Comparison of ENCODE assay signal across 7 mouse cellular contexts in the genomic region with DNA sequence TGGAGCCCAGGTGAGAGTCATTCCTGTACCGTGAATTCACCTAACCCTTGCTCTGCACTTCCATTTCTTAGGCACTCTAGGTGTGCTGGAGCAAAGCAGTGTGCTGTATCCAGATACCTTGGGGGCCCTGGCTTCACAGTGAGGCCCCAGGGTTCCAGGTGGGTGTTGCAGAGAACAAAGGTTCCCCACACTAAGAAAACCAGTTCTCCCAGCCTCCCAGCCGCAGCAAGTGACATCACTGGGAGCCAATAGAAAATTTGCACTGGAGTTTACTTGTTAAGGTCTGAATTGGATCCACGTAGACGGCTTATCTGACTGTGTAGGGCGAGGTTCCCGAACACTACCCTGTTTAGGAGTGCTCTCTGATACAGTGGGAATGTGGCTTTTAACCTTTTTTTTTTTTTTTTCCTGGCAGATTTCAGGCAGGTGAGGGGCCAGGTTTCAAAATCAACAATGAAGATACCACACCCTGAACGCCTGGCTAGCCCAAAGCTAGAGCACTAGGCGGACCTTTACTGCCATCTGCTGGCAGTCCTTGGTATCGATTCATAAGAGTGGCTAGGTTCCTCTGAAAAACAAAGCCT. TPM values are rescaled to one million over a fixed set of nuclear protein-coding genes. Genes with fewer than 3 reads are reported as not detected.
DNase-seq lines count a peak whose midpoint lies in the region; ATAC-seq and TF ChIP-seq lines count a peak whose summit lies in the region.

No protein-coding gene starts in this region.

- peaks cover 15 to 35% of the 10 kb centered on the region in 2 experiments for H3K4me1 ChIP-seq in CH12.LX (ENCODE audit: control insufficient read depth in 1 of 2, insufficient read depth in 2 of 2)
- no peaks in the 10 kb centered on the region for H3K4me1 ChIP-seq in embryonic facial prominence, embryonic 12.5 days
- no peaks in the 10 kb centered on the region for H3K4me1 ChIP-seq in heart, postnatal 0 days (ENCODE audit: control insufficient read depth, insufficient read depth)
- no peaks in the 10 kb centered on the region for H3K4me1 ChIP-seq in lung, embryonic 15.5 days

- WGBS in embryonic facial prominence, embryonic 12.5 days = 26% methylated on average over 9 of the region's 9 CpGs
- 22% methylated on average over 9 of the region's 9 CpGs for WGBS in heart, postnatal 0 days
- WGBS in lung, embryonic 15.5 days = 16% methylated on average over 9 of the region's 9 CpGs

- peak overlapping the region; percentile 24 for H3K27ac ChIP-seq in CH12.LX (ENCODE audit: insufficient read depth, low read depth)
- H3K27ac ChIP-seq in embryonic facial prominence, embryonic 12.5 days = 0 out of 2 replicates have a peak overlapping the region, but pooled peaks have one; percentile 1
- H3K27ac ChIP-seq in heart, postnatal 0 days (ENCODE audit: low read depth) = no peak overlapping the region
- peak overlapping the region; percentile 78 for H3K27ac ChIP-seq in lung, embryonic 15.5 days

- no peaks in the 10 kb centered on the region for H3K9me3 ChIP-seq in CH12.LX (replicated peaks; ENCODE audit: low read length)
- no peaks in the 10 kb centered on the region for H3K9me3 ChIP-seq in embryonic facial prominence, embryonic 12.5 days
- no peaks in the 10 kb centered on the region for H3K9me3 ChIP-seq in heart, postnatal 0 days (replicated peaks; ENCODE audit: control insufficient read depth, low read length)
- H3K9me3 ChIP-seq in lung, embryonic 15.5 days = no peaks in the 10 kb centered on the region

- no peaks in the 10 kb centered on the region for H3K36me3 ChIP-seq in CH12.LX (replicated peaks in 1 of 2; ENCODE audit: control insufficient read depth in 1 of 2, insufficient read depth in 1 of 2, low read length in 1 of 2)
- H3K36me3 ChIP-seq in embryonic facial prominence, embryonic 12.5 days = no peaks in the 10 kb centered on the region
- no peaks in the 10 kb centered on the region for H3K36me3 ChIP-seq in heart, postnatal 0 days (replicated peaks; ENCODE audit: control insufficient read depth, insufficient read depth, low read length)
- no peaks in the 10 kb centered on the region for H3K36me3 ChIP-seq in lung, embryonic 15.5 days

- in situ Hi-C loops in CH12.LX (cut with MboI; ENCODE audit: low pct_ligation_motif_present, low pct_unique_long_range_greater_than_20kb, low sequenced_read_pairs) = loop anchor here (10.0 to 25.0 kb wide), 3 partner anchors 421 to 1046 kb away; no protein-coding TSS in a partner anchor

- peak overlapping the region; percentile 50 for H3K4me2 ChIP-seq in CH12.LX (ENCODE audit: insufficient read depth, low read depth, poor library complexity, severe bottlenecking)
- no peak overlapping the region for H3K4me2 ChIP-seq in embryonic facial prominence, embryonic 12.5 days (replicated peaks)
- no peak overlapping the region; the same call in 1 of the 2 replicates for H3K4me2 ChIP-seq in heart, postnatal 0 days (ENCODE audit: low read depth, low read length)
- H3K4me2 ChIP-seq in lung, embryonic 15.5 days = no peak overlapping the region

- peak; percentile 74 for DNase-seq in CH12.LX (ENCODE audit: extremely low read depth)
- peak; percentile 79 for DNase-seq in adrenal gland, postnatal 10 days
- DNase-seq in heart, postnatal 0 days (ENCODE audit: low spot score) = no peak
- peak; percentile 67 to 82 for DNase-seq in kidney, postnatal 25 days
- DNase-seq in retina, postnatal 1 day = peak; percentile 64

- peak; percentile 29 to 80; a peak in 2 of 4 replicates for TF ChIP-seq CTCF in CH12.LX (conservative IDR thresholded peaks at IDR 0.05 in 1 of 2, IDR thresholded peaks at IDR 0.05 in 1 of 2; ENCODE audit: low read depth in 2 of 2, low read length in 2 of 2)
- peak; percentile 79 for TF ChIP-seq CTCF in heart, postnatal 0 days (IDR thresholded peaks at IDR 0.05; ENCODE audit: low read depth)

- no peaks in the 10 kb centered on the region for H3K27me3 ChIP-seq in CH12.LX (replicated peaks)
- H3K27me3 ChIP-seq in embryonic facial prominence, embryonic 12.5 days = peaks cover 7% of the 10 kb centered on the region; the same call in 1 of the 2 replicates
- no peaks in the 10 kb centered on the region for H3K27me3 ChIP-seq in heart, postnatal 0 days (ENCODE audit: control insufficient read depth, insufficient read depth, low read length)
- H3K27me3 ChIP-seq in lung, embryonic 15.5 days = no peaks in the 10 kb centered on the region

- no peaks in the 10 kb centered on the region for H3K79me2 ChIP-seq in CH12.LX (replicated peaks; ENCODE audit: control insufficient read depth, extremely low read depth, insufficient read depth, poor library complexity, severe bottlenecking)

- TF ChIP-seq POLR2A in CH12.LX (IDR thresholded peaks at IDR 0.05; ENCODE audit: low read depth, low read length) = no peak

- dilution Hi-C loops in CH12.LX (cut with MboI; ENCODE audit: extremely low pct_ligation_motif_present, extremely low pct_unique_long_range_greater_than_20kb, low sequenced_read_pairs) = no loop called here

- TF ChIP-seq EP300 in CH12.LX (IDR thresholded peaks at IDR 0.05; ENCODE audit: low read length) = no peak
- no peak for TF ChIP-seq EP300 in heart, postnatal 0 days (IDR thresholded peaks at IDR 0.05; ENCODE audit: low read depth)

- H3K9ac ChIP-seq in CH12.LX (ENCODE audit: insufficient read depth, low read depth) = no peak overlapping the region
- no peak overlapping the region for H3K9ac ChIP-seq in embryonic facial prominence, embryonic 12.5 days
- H3K9ac ChIP-seq in heart, postnatal 0 days (replicated peaks; ENCODE audit: low read depth, low read length) = no peak overlapping the region
- no peak overlapping the region for H3K9ac ChIP-seq in lung, embryonic 15.5 days

- peak; percentile 67; the same call in 1 of the 2 replicates for ATAC-seq in embryonic facial prominence, embryonic 12.5 days (ENCODE audit: insufficient number of reproducible peaks, insufficient read depth, low FRiP score, low TSS enrichment)
- ATAC-seq in heart, postnatal 0 days (ENCODE audit: insufficient read depth, low read depth) = 0 out of 2 replicates have a peak, but pooled peaks have one; percentile 33
- ATAC-seq in lung, embryonic 15.5 days (ENCODE audit: borderline replicate concordance, extremely low read depth, low FRiP score, low TSS enrichment) = peak; percentile 88

- H3K4me3 ChIP-seq in CH12.LX (replicated peaks in 1 of 3; ENCODE audit: low read depth in 2 of 3, low read length in 2 of 3, poor library complexity in 1 of 3) = no peak overlapping the region
- no peak overlapping the region for H3K4me3 ChIP-seq in embryonic facial prominence, embryonic 12.5 days
- H3K4me3 ChIP-seq in heart, postnatal 0 days (ENCODE audit: low read depth, low read length) = no peak overlapping the region
- H3K4me3 ChIP-seq in lung, embryonic 15.5 days = no peak overlapping the region

- TF ChIP-seq RAD21 in CH12.LX (IDR thresholded peaks at IDR 0.05; ENCODE audit: low read depth, low read length) = peak; percentile 93

TF ChIP-seq in CH12.LX, 34 proteins besides CTCF, POLR2A, EP300 and RAD21:
- TF ChIP-seq MAZ (IDR thresholded peaks at IDR 0.05; ENCODE audit: low read depth, low read length) = no peak
- peak; percentile 82 for TF ChIP-seq ZNF384 (IDR thresholded peaks at IDR 0.05; ENCODE audit: low read depth, low read length)
- TF ChIP-seq ELF1 (IDR thresholded peaks at IDR 0.05; ENCODE audit: low read depth, low read length) = no peak
- 0 out of 2 replicates have a peak, but pooled peaks have one; percentile 41 for TF ChIP-seq MYC (IDR thresholded peaks at IDR 0.05; ENCODE audit: low read depth, low read length)
- TF ChIP-seq SMC3 (IDR thresholded peaks at IDR 0.05; ENCODE audit: low read depth, low read length) = peak; percentile 85
- TF ChIP-seq ZC3H11A (IDR thresholded peaks at IDR 0.05; ENCODE audit: low read depth, low read length) = peak; percentile 78
- TF ChIP-seq JUN (IDR thresholded peaks at IDR 0.05; ENCODE audit: insufficient read depth, low read depth, low read length) = no peak

RNA-seq across cellular contexts. Expression of a gene that starts 24.1 kb away (rescaled TPM):
- total RNA-seq in CH12.LX (2012; rRNA removed) (2,307 and 2,940 TPM in 2 replicates), CH12.LX (2014; rRNA removed) (6,726 and 7,895 TPM in 2 replicates)
- polyA plus RNA-seq in CH12.LX (2012; ENCODE audit: insufficient read length, low read depth) = 1,685 and 1,828 TPM in 2 replicates
- total RNA-seq in adrenal gland, postnatal 10 days (2021) = 100 to 1,000 TPM; 687 to 755 TPM
- 3,040 and 3,195 TPM in 2 replicates for polyA plus RNA-seq in embryonic facial prominence, embryonic 12.5 days (2016; fragmentation: Nextera tagmentation; extraction: Ambion mirVana)
- 495 and 525 TPM in 2 replicates for total RNA-seq in heart, postnatal 0 days (2014; rRNA removed; ENCODE audit: low replicate concordance)
- polyA plus RNA-seq in heart, postnatal 0 days (2015; fragmentation: Nextera tagmentation; extraction: Ambion mirVana) = 2,040 and 2,137 TPM in 2 replicates
- 4,428 and 4,572 TPM in 2 replicates for polyA plus RNA-seq in lung, embryonic 15.5 days (2015; fragmentation: Nextera tagmentation; extraction: Ambion mirVana)

RNA-seq across cellular contexts. Expression of a gene that starts 30.9 kb away (rescaled TPM):
- not detected in 2 replicates for total RNA-seq in CH12.LX (2012; rRNA removed)
- total RNA-seq in CH12.LX (2014; rRNA removed) = not detected in 2 replicates
- polyA plus RNA-seq in CH12.LX (2012; ENCODE audit: insufficient read length, low read depth) = not detected in 2 replicates
- total RNA-seq in adrenal gland, postnatal 10 days (2021) = 1 to 10 TPM; 1.4 to 1.5 TPM
- 0.08 and 0.29 TPM in 2 replicates for polyA plus RNA-seq in embryonic facial prominence, embryonic 12.5 days (2016; fragmentation: Nextera tagmentation; extraction: Ambion mirVana)
- total RNA-seq in heart, postnatal 0 days (2014; rRNA removed; ENCODE audit: low replicate concordance) = 0.19 TPM in 1 of 2 replicates, not detected in the other
- 0.16 TPM in 2 replicates for polyA plus RNA-seq in heart, postnatal 0 days (2015; fragmentation: Nextera tagmentation; extraction: Ambion mirVana)
- polyA plus RNA-seq in lung, embryonic 15.5 days (2015; fragmentation: Nextera tagmentation; extraction: Ambion mirVana) = 0.66 and 0.89 TPM in 2 replicates

Comparison
In these comparisons a context has a peak if more than half of its experiments do, and no peak if none do; other contexts are left out.
1. ATAC-seq: peak in every context shown above with its lines; median percentile 88 in lung, embryonic 15.5 days; 67 in embryonic facial prominence, embryonic 12.5 days; 33 in heart, postnatal 0 days.